Mouse (Mus musculus) stomach, embryonic 16.5 days (tissue): Measurements from ENCODE around the gene Lyplal1. TPM values are rescaled to one million over a fixed set of nuclear protein-coding genes. Genes with fewer than 3 reads are reported as not detected.
A peak's percentile ranks its signal among the peaks of the same experiment; 100 is the strongest.

Experiments used
- ATAC-seq: fragments of 200-750 bp; cut with Nextera tagmentation; 2 replicates; pipeline ENCODE4 v1.8.0; 2017; ENCODE audit warnings: moderate number of reproducible peaks, moderate TSS enrichment; ENCODE audit not compliant: insufficient read depth, low FRiP score
- H3K27ac ChIP-seq: fragments of 300-500 bp; sonication (generic); 2 replicates; pipeline ENCODE4 v1.5.1; 2014; ENCODE audit warnings: low read length
- H3K27me3 ChIP-seq: fragments of 300-500 bp; sonication (generic); 2 replicates; pipeline ENCODE4 v1.6.1; 2014; ENCODE audit warnings: low read length, control low read depth, mixed read lengths; ENCODE audit not compliant: control insufficient read depth, insufficient read depth
- H3K36me3 ChIP-seq: fragments of 300-500 bp; sonication (generic); 2 replicates; pipeline ENCODE4 v1.6.1; 2014; ENCODE audit warnings: low read length; ENCODE audit not compliant: control insufficient read depth, insufficient read depth
- H3K4me1 ChIP-seq: fragments of 300-500 bp; sonication (generic); 2 replicates; pipeline ENCODE4 v1.6.1; 2014; ENCODE audit warnings: low read length, control low read depth, mixed read lengths; ENCODE audit not compliant: control insufficient read depth, insufficient read depth
- H3K4me2 ChIP-seq: fragments of 300-500 bp; sonication (generic); 2 replicates; pipeline ENCODE4 v1.6.1; 2014; ENCODE audit warnings: low read depth, low read length, mixed read lengths
- H3K4me3 ChIP-seq: fragments of 300-500 bp; sonication (generic); replicated peaks from 2 replicates; pipeline ENCODE4 v1.5.1; 2014; ENCODE audit warnings: mild to moderate bottlenecking, low read length
- H3K9ac ChIP-seq: fragments of 300-500 bp; sonication (generic); 2 replicates; pipeline ENCODE4 v1.6.1; 2014; ENCODE audit warnings: low read length
- H3K9me3 ChIP-seq: fragments of 300-500 bp; sonication (generic); replicated peaks from 2 replicates; pipeline ENCODE4 v1.6.1; 2016; ENCODE audit warnings: low read length, control low read depth; ENCODE audit not compliant: control insufficient read depth
- WGBS: fragments of 180-500 bp; shearing (Covaris S2); extraction: QIAGEN DNeasy Blood & Tissue Kit; methylation state at CpG from one replicate; pipeline ENCODE4 v1.1.7; 2014; 5-methylcytosine and 5-hydroxymethylcytosine counted together
- polyA plus RNA-seq: library from polyadenylated mRNA; unstranded; fragments of >200 nt; fragmentation: Nextera tagmentation; extraction: Ambion mirVana; gene quantifications from 2 replicates; pipeline ENCODE4 v1.2.1, GENCODE M21; 2015

Lyplal1 gene
- 15.9 and 16.5 TPM in 2 replicates for polyA plus RNA-seq

DNA sequence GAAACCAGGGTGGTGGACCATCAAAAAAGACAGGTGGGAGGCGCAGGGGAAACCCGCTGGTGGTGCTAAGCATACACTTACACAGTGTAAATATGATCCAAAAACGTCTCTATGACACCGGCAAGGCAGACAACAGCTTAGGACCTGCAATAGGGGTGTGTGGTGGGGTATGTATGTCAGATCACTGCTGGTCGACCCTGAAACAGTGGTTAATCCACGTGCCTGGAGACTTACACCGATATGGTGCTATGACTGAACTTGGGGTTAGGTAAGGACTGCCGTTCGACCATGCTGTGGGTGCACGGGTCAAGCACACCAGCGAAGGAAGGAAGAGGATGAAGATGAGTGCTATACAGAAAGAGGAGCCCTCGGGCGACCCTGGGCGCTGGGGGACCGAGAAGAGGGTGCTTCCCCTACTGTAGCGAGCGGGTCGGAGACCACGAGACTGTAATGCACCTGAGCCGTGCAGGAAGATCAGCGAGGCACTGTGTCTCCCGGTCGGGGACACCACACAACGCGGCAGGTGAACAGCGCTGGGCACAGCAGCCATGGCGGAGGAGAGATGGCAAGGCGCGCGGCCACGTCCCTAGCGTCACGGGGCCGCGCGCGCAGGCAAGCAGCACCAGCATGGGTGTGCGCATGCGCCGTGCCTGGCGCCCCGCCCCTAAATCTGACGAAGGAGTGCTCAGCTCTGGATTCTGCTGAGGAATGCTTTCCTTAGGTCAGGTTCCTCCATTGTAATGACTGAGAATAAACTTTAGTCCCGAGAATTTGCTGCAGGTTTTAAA lies at the start of gene Lyplal1:
Gene Lyplal1 (minus strand): TSS at position 610 of the 788 bp plus-strand sequence.
- Histone ChIP-seq H3K9ac (peak within 1 kb of the TSS; percentile 89), H3K4me2 (peak within 1 kb of the TSS; percentile 91), H3K36me3 (no peaks in the 10 kb centered on the region), H3K27me3 (no peaks in the 10 kb centered on the region), H3K4me3 (peak within 1 kb of the TSS; percentile 75), H3K9me3 (no peaks in the 10 kb centered on the region), H3K27ac (peak within 1 kb of the TSS; percentile 70; the same call in 1 of the 2 replicates), H3K4me1 (no peaks in the 10 kb centered on the region)
- peak; percentile 96 for ATAC-seq
- WGBS = 3% methylated on average over 44 of the region's 44 CpGs

DNA sequence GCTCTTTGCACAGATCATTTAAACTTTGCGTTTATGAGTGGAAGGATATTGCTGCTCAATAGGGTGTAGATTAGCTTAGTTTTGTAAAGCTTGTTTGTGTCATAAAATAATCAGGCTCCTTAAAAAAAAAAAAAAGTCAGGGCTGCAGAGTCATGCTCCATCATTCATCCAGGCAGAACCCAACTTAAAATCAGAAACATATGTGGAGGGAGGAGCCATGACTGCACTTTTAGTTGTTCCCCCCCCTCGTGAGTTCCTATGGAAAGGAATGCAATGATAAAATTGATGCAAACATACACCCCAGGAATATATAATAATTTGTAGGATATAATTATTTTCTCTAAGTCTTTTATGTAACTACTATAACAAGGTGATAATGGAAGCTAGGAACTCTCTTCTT lies 46.5 kb upstream of the Lyplal1 start:
- H3K36me3 ChIP-seq = no peaks in the 10 kb centered on the region
- no peak overlapping the region for H3K27ac ChIP-seq
- no peak for ATAC-seq
- WGBS = 46% methylated on average over 2 of the region's 2 CpGs
- no peaks in the 10 kb centered on the region for H3K4me1 ChIP-seq
- H3K4me3 ChIP-seq = no peak overlapping the region
- H3K4me2 ChIP-seq = no peak overlapping the region
- H3K9ac ChIP-seq = no peak overlapping the region
- no peaks in the 10 kb centered on the region for H3K9me3 ChIP-seq
- H3K27me3 ChIP-seq = no peaks in the 10 kb centered on the region; the same call in 1 of the 2 replicates

DNA sequence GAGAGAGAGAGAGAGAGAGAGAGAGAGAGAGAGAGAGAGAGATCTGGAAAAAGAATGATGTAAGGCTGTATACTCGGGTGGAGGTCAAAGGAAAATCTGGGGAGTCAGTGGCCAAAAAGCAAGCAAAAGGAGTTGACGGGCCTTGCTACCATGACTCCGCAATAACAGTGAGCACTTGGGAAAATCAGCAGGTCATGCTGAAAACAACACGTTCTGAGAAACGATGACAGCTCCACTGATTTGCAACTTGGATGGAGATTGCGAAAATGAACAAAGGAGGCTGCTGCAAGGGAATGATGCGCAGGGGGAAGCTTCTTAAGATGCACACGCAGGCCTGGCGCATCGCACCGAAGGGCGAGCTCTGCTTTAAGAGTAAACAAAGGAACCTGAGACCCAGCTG lies 46.1 kb upstream of the Lyplal1 start:
- Histone ChIP-seq H3K4me2 (no peak overlapping the region), H3K36me3 (no peaks in the 10 kb centered on the region), H3K27me3 (no peaks in the 10 kb centered on the region; the same call in 1 of the 2 replicates), H3K4me3 (no peak overlapping the region), H3K9ac (no peak overlapping the region), H3K27ac (no peak overlapping the region), H3K4me1 (no peaks in the 10 kb centered on the region), H3K9me3 (no peaks in the 10 kb centered on the region)
- ATAC-seq = no peak
- 45% methylated on average over 12 of the region's 12 CpGs for WGBS

DNA sequence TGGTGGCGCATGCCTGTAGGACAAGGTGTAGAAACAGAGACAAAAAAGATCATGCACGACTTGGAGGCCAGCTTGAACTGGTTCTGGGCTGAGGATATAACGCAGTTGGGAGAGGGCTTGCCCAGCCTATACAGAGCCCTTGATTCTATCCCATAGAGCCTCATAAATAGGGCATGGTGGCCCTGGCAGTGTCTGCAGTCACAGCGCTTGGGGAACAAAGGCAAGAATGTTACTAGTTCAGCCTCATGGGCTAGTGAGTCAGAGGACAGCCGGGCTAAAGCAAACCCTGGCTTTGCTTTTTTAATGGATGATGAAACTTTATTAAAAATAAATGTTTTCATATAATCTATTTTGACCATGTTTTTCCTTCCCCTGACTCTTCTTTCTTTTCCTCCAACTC lies 33.3 kb upstream of the Lyplal1 start:
- no peak for ATAC-seq

DNA sequence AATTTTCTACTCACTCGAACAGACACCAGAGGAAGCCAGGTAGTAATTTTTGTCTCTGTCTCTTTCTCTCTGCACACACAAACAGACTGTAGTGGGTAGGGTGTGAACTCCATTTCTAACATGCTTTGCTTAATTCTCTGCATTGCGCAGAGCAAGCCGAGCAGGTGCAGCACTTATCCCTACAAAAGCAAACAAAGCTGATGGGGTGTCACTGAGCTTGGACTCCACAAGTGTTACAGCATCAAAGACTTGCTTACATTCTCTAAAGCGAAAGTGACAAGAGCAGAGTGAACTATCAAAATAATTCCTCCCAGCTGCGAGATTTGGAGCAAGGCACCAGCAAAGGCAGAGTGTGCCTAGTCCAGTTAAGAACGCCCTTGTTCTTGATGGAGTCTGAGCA lies 28.3 kb upstream of the Lyplal1 start:
- Histone ChIP-seq H3K9ac (no peak overlapping the region), H3K4me2 (peak overlapping the region; percentile 31; the same call in 1 of the 2 replicates), H3K27me3 (no peaks in the 10 kb centered on the region), H3K36me3 (no peaks in the 10 kb centered on the region), H3K27ac (no peak overlapping the region), H3K9me3 (no peaks in the 10 kb centered on the region), H3K4me1 (peaks cover 5% of the 10 kb centered on the region), H3K4me3 (no peak overlapping the region)
- ATAC-seq = peak; percentile 60; the same call in 1 of the 2 replicates
- WGBS = 17% methylated on average over 6 of the region's 6 CpGs

More for the DNA sequence above, 33.3 kb upstream of the Lyplal1 start:
- Histone ChIP-seq H3K4me3 (no peak overlapping the region), H3K4me1 (no peaks in the 10 kb centered on the region), H3K27ac (no peak overlapping the region), H3K27me3 (no peaks in the 10 kb centered on the region), H3K9ac (no peak overlapping the region), H3K4me2 (no peak overlapping the region), H3K9me3 (no peaks in the 10 kb centered on the region), H3K36me3 (no peaks in the 10 kb centered on the region)
- 81% methylated on average over 5 of the region's 5 CpGs for WGBS

DNA sequence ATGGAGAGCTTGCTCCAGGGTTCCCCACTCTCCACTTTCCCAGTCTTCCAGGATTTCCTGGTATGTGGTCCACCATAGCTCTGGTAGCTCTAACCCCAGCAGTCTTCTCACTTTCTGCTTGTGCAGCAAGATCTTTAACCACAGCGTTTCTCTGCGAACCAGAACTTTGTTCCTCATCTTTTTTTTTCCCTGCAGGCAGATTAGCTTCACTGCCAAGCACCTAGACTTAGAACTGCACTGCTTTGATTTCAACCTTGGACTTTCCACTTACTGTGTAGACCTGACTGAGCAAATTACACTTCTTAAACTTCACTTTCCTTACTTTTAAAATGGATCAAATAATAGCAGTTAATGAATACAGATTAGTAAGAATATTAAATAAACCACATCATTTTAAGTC lies 23.1 kb upstream of the Lyplal1 start:
- Histone ChIP-seq H3K4me1 (peaks cover 7% of the 10 kb centered on the region), H3K4me3 (no peak overlapping the region), H3K4me2 (no peak overlapping the region), H3K36me3 (no peaks in the 10 kb centered on the region), H3K27me3 (no peaks in the 10 kb centered on the region), H3K9me3 (no peaks in the 10 kb centered on the region), H3K9ac (no peak overlapping the region), H3K27ac (no peak overlapping the region)
- no peak for ATAC-seq
- 74% methylated on average over 2 of the region's 2 CpGs for WGBS

DNA sequence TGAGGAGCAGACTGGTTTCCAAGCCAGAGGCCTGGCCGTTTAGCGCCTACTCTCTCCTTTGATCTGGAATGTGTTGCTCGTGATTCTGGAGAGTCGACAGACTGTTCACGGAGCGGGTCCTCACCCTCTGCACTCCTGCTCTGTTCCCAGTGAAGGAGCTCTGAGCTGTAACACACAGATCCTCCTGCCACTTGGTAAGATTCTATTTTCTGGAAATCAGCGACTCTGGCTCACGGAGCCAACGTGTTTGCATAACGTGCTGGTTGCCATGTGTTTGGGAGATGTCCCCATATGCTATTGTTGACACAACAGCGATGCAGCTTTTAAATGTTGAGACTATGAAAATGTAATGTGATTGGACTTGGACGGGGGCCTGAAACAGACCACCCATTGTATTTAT lies 20.8 kb upstream of the Lyplal1 start:
- no peak overlapping the region for H3K27ac ChIP-seq
- no peak overlapping the region for H3K9ac ChIP-seq
- H3K27me3 ChIP-seq = no peaks in the 10 kb centered on the region
- no peak overlapping the region for H3K4me2 ChIP-seq
- peaks cover 3% of the 10 kb centered on the region; the same call in 1 of the 2 replicates for H3K4me1 ChIP-seq
- no peaks in the 10 kb centered on the region for H3K9me3 ChIP-seq
- no peak overlapping the region for H3K4me3 ChIP-seq
- H3K36me3 ChIP-seq = no peaks in the 10 kb centered on the region
- WGBS = 56% methylated on average over 12 of the region's 12 CpGs
- ATAC-seq = no peak

DNA sequence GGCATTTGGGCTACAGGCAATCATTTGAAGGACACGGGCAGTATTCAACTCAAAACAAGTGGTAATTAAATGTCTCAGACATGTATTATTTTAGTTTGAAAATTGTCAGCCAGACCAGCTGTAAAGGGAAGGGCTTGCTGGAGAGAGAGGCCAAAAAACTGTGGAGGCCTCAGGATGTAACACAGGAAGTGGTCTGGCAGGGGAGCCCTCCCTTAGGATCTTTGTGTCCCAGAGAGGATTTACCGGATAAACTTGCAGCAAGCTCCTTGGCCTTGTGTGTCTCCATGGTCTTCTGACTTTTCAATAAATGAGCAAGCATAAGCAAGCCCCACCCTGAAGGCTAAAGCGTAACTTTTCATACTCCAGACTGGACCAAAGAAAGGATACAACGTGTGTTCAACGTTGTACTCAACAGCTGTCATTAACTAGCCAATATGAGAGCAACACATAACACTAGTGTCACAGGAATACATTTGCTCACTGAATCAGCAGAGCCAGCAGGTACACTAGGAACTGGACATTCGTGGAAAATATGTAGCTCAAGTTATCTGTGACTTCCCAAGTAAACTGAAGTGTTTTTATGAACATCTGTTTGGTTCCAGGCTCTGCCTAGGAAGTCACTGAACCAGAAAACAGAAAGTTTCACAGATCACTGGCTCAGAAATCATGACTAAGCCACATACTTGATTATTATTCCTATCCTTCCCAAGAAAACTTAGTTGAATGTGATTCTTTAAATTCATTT lies 19.7 kb upstream of the Lyplal1 start:
- Histone ChIP-seq H3K27ac (peak overlapping the region; percentile 44), H3K4me2 (no peak overlapping the region), H3K27me3 (no peaks in the 10 kb centered on the region), H3K9me3 (no peaks in the 10 kb centered on the region), H3K4me1 (peaks cover 3% of the 10 kb centered on the region; the same call in 1 of the 2 replicates), H3K4me3 (no peak overlapping the region), H3K36me3 (no peaks in the 10 kb centered on the region), H3K9ac (no peak overlapping the region)
- ATAC-seq = 0 out of 2 replicates have a peak, but pooled peaks have one; percentile 17
- 50% methylated on average over 6 of the region's 6 CpGs for WGBS

DNA sequence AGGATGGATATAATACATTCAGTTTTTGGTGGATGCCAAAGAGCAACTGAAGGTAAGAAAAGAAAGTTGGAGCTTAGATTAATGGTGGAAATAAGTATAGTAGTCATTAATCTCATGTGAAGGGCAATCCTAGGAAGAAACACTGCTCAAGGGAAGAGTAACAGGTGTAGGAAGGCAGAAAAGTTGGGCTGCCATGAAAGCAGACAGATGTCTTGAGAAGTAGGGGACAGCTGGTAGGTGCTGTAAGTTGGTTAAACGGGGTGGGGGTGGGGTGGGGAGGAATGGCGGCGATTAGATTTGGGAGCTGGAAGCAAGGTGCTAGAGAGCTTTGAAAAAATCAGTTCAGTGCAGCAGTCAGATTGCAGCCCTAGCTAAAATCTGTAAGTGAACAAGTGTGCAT lies 14.4 kb upstream of the Lyplal1 start:
- H3K4me1 ChIP-seq = no peaks in the 10 kb centered on the region
- H3K36me3 ChIP-seq = no peaks in the 10 kb centered on the region
- H3K9me3 ChIP-seq = no peaks in the 10 kb centered on the region
- no peak overlapping the region for H3K4me3 ChIP-seq
- H3K4me2 ChIP-seq = no peak overlapping the region
- no peak overlapping the region for H3K9ac ChIP-seq
- no peak overlapping the region for H3K27ac ChIP-seq
- 81% methylated on average over 3 of the region's 3 CpGs for WGBS
- no peaks in the 10 kb centered on the region for H3K27me3 ChIP-seq
- ATAC-seq = no peak
